Mouse (Mus musculus) layer of hippocampus, adult 11-12 months (tissue): Measurements from ENCODE around the gene Gstt2.
"Not testable (repeated sequence)": the region's sequence is repeated elsewhere in the genome, so short reads cannot be mapped to it uniquely, and the experiment has no call there.

ENCODE experiments used
- DNase-seq: peaks from one replicate; pipeline ENCODE4 v3.0.0; 2022; ENCODE audit warnings: low spot score

Gene Gstt2

GRCm38 (mm10) chr10:75855416-75855981 lies 18.3 kb upstream of the Gstt2 start:
- no peak for DNase-seq

DNA sequence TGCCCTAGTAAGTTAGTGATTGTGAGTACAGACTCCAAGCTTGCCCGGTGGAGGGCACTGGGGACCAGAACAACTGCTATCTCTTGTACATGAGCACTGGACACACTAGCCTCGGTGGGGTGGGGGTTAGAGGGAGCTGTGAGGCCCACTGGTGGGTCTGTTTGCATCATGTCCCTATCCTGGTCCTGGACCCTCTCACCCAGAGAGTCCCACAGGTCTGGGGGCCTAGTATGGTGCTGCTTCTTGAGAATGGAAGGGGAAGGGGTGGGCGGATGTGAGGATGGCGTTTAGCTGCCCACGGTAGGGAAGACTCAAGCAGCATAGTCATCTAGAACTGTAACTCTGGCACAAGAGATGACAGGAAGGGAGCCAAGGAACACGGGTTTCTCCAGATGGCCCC lies 17.6 kb upstream of the Gstt2 start:
- DNase-seq: no peak

DNA sequence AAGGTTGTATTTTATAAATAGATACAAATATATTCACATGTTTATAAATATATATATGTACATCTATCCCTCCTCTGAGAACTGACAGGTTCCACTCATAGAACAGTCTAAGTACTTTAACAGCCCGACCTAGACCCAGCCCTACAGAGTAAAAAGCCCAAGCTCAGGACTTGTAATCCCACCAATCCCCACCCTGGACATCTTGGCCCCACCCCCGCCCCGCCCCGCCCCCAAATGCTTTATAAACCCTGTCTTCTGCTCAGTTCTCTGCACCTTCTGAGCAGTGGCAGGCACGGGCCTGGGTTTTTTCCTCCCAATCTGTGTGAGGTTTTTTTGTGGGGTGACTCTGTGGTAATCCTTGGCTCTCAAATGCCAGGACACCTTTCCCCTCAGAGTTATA lies 16.9 kb upstream of the Gstt2 start:
- no peak for DNase-seq

DNA sequence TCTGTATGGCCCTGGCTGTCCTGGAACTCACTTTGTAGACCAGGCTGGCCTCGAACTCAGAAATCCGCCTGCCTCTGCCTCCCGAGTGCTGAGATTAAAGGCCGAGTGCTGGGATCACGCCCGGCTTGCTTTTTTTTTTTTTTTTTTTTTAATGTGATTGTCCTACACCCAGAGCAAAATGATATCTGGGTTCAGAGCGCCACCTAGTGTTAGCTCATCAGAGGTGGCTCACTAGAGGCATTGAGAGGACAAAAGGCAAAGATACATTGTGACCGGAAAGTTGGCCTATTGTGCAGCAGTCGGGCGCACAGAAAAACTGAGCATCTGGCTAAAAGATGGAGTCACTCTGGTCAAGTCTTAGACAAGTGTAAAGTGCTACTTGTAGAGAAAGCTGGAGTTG lies 16.2 kb upstream of the Gstt2 start:
- peak; percentile 91 for DNase-seq

DNA sequence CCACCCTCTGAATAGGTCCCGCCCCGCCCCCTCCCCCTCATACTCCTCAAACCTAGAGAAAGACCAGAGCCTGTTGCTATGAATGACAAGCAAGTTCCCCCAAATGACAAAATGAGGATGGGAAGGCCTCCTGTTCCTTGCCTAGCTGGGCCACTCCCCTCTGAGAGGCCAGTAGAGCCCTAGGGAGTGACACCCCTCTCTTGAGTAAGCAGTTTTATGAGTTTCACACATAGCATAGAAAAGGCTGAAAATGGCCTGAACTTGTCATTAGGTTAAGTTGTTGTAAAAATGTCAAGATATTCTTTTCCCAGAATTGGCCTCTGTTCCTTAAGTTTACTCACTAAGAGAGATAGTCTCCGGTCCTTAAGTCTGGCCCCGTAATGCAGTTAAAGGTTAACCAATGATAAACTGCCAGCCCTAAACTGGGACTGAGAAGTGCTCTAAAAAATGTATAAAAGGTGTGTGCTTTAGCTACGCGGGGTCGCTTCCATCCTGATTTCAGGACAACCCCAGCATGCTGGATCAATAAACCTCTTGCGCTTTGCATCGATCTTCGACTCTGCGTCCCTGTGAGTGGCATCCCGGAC lies 15.4 kb upstream of the Gstt2 start:
- DNase-seq: no peak

GRCm38 (mm10) chr10:75851681-75852080 lies 14.5 kb upstream of the Gstt2 start:
- no peak for DNase-seq

GRCm38 (mm10) chr10:75851076-75851475 lies 13.9 kb upstream of the Gstt2 start:
- no peak for DNase-seq

DNA sequence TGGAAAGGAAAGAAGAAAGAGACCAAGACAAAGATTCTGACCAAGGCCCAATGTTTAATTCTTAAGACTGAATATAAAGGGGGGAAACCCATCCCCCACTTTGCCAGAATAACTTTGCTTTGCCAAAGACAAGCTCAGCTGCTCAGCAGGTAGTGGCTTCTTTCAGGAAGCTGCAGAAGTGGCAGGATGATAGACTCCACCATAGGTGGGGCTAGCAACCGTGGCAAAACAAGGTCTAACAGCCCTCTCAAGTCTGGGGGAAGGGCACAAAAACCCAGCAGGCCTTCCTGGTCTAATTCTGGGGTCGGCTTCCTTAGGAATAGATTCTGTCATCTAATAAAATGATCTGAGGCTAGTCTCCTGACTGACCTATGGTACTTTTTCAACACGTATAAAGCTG lies 11.2 kb upstream of the Gstt2 start:
- no peak for DNase-seq

DNA sequence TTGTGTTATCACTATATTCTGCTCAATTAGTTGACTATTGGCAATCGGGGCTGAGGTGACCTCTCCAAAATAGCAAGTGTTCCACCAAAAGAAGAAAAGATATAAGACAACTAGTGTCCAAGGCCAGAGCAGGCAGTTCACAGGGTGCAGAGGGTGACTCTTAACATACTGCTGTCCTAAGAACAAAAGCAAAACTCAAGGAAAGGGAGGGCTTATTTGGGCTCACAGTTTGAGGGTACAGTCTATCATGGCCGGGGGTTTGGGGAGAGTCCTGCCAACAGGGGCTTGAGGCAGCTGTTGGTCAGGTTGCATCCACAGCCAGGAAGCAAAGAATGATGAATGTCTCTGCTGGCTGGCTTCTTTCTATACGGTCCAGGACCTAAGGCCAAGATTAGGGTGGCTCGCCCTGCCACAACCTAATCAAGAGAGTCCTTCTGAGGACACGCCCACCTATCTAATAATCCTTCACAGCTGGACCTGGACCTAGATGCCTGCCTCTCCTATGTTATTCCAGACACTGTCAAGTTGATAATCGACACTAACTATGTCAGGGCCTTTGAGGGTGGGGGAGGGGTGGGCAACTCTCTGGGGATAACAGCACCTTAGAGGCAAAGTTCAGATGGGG lies 8.2 kb upstream of the Gstt2 start:
- DNase-seq: no peak

DNA sequence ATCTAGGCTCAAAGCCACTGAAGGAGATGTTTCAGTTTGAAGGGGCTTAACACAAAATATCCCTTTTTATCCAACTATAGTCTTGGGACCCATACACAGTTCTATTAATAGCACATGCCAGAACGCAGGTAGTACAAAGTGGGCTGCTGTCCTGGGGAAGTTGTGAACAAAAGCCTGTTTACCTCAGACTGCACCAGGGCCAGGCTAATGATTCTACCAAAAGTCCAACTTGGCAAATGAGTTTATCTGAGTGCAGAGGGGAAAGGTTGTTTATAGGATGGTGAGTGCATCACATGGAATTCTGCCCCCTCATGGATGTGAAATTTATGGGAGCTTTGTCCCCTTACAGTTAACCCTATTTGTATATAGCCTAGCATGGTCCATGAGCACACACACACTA lies 7.6 kb upstream of the Gstt2 start:
- no peak for DNase-seq

DNA sequence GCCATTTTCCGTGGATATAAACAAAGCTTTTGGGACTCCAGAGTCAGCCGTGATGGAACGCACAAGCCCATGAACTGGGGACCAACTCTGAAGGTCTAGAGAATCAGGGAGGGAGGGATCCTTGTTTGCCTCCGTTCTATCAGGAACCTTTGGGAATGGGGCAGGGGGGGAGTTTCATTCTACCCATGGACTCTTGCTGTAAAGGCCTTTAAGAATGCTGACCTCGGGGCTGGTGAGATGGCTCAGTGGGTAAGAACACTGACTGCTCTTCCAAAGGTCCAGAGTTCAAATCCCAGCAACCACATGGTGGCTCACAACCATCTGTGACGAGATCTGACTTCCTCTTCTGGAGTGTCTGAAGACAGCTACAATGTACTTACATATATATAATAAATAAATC lies 6.7 kb upstream of the Gstt2 start:
- DNase-seq: not testable (repeated sequence)

- no peak for DNase-seq
Measured at GRCm38 (mm10) chr10:75839092-75839491, 1.9 kb upstream of the Gstt2 start.

DNA sequence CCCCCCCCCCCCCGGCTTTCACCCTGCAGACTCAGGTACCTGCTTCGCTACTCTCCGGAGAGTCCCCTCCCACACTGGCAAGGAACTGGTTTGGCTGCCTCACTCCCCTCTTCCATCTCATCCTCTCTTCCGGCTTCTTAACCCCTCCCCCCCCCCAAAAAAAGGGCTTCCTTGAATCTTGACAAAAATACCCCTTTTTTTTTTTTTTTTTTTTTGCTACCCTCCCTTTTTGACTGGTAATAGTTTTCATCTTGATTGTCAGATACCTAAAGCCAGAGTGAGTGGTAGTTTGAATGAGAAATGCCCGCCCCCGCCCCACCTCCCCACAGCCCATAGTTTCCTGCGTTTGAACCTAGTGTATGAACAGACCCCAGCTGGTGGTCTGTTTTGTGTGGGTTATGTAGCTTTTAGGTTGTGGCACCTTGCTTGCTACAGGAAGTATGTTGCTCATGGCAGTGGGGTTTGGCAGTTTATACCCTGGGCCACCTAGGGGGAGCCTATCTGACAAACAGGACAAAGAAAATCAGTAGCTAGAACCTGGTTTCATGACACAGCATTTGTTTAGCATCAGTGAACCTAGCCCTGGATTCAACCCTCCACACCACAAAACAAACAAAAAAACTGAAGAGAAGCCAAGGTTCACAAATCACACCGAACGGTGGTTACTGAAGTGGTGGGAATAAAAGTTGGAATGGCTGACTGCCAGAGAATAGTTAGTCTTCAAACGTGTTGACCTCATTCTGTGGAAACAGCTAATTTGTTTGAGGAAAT lies 1.3 kb downstream of the Gstt2 start:
- no peak for DNase-seq

- peak; percentile 32 for DNase-seq
Measured at GRCm38 (mm10) chr10:75835307-75835706, 1.9 kb downstream of the Gstt2 start.

GRCm38 (mm10) chr10:75834721-75835120 lies 2.5 kb downstream of the Gstt2 start:
- DNase-seq: no peak

DNA sequence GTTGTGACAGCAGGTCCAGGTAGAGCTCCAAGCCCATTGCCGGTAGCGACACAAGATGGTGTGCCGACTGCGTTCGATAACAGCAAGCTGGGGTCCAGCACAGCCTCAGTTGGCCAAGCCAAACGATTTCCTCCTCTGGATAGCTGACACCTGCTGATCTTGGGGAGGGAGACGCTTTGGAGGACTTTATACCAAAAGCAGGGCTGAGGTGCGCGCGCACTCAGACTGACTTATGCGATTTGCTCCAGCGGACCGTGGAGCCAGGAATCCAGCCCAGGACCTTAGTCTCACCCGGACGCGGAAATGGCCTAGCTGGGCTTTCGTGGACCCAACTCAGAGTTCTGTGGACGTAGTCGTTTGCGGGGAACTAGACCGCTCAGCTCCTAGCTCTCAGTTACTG lies 3.0 kb downstream of the Gstt2 start:
- DNase-seq: peak; percentile 43

DNA sequence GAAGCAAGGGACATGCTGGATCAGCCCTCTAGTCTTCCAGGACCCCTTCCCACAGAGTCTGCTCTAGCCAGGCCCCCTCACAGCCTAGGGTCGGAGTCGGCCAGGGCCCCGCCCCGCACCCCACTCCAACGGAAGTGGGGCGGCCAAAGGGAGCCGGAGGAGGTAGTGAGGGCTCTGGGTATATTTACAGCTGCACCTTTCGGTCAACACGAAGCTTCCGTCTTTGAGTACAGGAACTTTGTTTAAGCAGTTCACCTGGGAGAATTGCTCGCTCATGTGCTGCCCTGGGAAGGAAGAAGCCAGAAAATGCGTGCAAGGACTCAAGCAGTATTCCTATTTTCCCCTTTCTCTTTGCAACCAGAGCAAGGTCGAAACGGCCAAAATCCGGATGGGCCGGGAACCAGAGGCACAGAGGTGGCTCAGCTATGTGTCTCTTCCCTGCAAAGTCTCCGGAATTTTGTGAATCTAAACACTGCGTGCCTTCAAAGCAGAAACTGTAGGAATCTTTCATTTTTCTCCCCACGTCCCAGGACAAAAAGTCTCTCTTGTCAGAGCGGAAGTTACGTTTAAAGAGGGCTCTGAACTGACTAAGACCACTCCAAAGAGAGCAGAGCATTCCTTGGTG lies 3.7 kb downstream of the Gstt2 start:
- DNase-seq: no peak

GRCm38 (mm10) chr10:75832272-75832895 lies 4.8 kb downstream of the Gstt2 start:
- peak; percentile 54 for DNase-seq

DNA sequence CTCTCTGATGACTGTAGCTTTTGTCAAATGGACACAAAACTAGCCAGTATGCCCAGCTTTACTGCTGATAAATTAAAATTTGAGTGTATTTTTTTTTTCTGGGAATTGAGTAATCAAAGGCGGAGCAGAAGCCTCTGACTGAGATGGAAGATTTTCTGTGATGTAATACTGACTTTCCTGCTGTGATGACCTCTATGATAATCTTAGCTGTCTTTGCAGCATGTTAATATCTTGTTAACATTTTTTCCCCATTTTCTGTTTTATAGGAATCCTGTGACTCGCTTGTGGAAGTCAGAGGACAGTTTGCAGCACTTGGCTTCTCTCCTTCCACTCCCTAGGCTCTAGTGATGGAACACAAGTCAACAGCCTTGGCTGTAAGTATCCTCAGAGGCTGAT lies 7.0 kb downstream of the Gstt2 start:
- no peak for DNase-seq

- no peak for DNase-seq
Measured at GRCm38 (mm10) chr10:75829529-75830274, 7.5 kb downstream of the Gstt2 start.

DNA sequence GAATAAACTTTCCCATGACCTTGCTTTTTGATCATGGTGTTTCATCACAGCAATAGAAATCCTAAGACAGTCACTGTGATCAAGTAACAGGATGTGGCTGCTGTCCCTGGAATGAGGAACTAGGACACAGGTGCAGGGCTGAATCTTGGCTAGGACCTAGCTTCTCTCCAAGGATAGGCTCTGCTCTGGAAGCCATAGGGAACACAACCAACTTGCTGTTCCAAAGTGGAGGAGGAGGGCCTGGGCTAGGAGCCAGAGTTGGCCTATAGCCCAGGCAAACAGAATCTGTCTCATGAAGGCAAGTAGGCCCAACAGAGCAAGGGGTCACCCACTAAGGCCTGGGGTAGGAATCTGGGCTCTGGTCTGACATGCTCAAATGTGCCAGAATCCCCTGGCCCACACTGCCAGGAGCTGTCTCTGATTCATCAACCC lies 8.7 kb downstream of the Gstt2 start:
- peak; percentile 61 for DNase-seq
